Mouse (Mus musculus) thymus, postnatal 10 days (tissue): ENCODE results near the gene Ublcp1.
A peak's percentile ranks its signal among the peaks of the same experiment; 100 is the strongest.

ENCODE experiments used
- DNase-seq, 2 experiments: peaks; one replicate each; pipeline ENCODE4 v3.0.0; 2021; ENCODE audit warnings: low spot score in 2 of 2

Gene Ublcp1

GRCm38 (mm10) chr11:44470432-44471336 lies at the start of gene Ublcp1:
Gene Ublcp1 (minus strand): TSS chr11:44470498.
- peak; percentile 88 to 91 for DNase-seq

GRCm38 (mm10) chr11:44519096-44519949 lies 49.0 kb upstream of the Ublcp1 start:
- DNase-seq: peak; percentile 55 to 57

DNA sequence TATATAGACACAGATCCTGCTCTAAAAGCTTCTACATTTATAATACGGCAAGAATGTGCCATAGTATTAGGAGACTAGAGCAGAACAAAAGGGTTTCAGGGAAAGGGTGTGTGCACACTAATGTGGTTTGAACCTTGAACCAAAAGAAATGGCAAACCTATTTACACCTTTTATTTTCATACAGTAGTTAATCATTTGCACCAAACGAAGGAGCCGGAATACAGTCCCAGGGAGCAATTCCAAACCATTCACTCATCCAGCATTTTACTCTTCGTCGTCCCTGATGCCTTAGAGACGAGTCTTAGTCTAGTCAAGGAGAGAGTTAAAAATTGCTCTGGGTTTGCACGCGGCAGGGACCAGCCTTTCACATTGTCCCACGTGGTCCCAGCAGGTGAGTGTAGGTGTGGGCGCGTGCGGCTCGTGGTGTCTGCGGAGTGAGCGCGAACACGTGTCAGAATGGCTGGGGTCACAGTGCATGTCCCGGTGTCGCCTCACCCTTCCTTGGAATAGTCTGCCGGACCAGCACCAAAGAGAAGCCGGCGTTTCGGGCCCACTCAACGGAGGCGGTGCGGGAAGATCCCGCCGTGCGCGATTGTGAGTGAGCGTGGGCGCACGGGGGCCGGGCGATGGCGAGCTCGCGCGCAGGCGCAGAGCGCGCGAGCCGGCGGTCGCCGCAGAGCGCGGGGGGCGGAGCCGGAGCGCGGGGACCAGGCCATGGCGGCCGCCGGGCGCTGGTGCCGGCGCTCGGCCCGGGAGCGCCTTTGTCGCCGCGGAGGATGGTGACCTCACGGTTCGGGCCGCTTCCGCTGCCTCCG lies 48.2 kb upstream of the Ublcp1 start, which contains the start of gene Rnf145:
Rnf145 (plus strand) TSS at position 684 of the 815 bp plus-strand sequence.
- peak; percentile 69 to 70 for DNase-seq

DNA sequence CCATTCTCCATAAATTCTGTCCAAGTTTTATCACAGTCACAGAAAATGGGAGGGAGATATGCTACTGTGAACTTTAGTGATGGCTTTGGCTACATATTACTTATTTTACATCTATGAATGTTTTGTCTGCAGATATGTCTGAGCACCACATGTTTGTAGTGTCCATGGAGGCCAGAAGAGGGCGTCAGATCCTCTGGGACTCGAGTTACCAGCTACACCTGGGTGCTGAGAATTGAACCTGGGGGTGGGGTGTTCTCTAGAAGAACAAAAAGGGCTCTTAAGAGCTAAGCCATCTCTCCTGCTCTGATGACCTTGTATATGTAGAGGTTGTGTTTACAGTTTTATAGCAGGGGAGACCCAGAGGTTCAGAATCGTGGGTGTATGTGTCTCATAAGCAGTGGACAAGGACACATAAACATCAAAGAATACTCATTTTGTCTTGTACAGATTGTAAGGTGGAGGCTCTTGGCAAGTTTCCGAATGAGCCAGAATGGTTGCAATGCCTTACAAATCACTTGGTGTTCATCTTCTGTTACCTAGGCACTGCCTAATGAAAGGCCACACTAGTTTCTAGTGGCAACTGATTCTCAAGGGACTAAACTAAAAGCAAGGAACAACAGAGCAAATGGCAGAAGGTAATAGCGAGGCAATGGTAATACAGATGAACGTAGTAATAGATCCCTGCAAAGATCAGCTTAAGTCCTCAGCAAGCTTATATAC lies 47.4 kb upstream of the Ublcp1 start:
- no peak for DNase-seq

GRCm38 (mm10) chr11:44516362-44516761 lies 46.1 kb upstream of the Ublcp1 start:
- DNase-seq: no peak

DNA sequence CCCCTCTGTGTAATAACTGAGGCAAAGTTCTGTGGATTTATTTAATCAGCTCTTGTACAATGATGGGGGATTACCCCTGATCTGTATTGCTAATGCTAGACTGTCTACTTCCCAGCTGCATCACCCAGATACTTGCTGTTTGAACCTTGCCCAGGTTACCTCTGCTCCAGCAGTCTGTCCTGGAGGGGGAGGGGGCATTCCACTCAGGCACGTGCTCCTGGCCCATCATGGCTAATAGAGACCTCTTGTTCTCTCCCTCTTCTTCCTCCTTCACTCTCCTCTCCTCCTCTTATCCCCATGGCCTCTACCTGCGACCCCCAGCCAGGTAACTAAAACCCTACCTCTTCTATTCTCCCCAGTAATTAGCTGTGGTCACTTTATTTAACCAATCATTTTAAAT lies 44.4 kb upstream of the Ublcp1 start:
- no peak for DNase-seq

DNA sequence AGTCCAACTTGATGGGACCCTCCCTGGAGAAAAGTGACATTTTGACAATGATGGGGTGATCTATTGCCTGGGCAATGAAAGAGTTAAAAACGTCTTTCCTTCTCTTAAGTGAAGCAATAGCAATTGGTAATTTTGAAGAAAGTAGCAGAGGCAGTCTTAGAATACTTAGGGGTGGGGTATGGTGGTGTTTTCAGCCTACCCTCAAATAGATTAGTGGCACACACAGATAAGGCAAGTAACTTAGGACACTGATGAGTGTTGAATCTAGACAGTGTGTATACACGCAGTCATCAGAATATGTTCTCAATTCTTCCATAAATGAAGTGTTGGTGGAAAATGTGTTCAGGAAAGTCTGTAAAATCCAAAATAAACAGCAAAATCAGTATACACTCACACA lies 42.7 kb upstream of the Ublcp1 start:
- DNase-seq: no peak

DNA sequence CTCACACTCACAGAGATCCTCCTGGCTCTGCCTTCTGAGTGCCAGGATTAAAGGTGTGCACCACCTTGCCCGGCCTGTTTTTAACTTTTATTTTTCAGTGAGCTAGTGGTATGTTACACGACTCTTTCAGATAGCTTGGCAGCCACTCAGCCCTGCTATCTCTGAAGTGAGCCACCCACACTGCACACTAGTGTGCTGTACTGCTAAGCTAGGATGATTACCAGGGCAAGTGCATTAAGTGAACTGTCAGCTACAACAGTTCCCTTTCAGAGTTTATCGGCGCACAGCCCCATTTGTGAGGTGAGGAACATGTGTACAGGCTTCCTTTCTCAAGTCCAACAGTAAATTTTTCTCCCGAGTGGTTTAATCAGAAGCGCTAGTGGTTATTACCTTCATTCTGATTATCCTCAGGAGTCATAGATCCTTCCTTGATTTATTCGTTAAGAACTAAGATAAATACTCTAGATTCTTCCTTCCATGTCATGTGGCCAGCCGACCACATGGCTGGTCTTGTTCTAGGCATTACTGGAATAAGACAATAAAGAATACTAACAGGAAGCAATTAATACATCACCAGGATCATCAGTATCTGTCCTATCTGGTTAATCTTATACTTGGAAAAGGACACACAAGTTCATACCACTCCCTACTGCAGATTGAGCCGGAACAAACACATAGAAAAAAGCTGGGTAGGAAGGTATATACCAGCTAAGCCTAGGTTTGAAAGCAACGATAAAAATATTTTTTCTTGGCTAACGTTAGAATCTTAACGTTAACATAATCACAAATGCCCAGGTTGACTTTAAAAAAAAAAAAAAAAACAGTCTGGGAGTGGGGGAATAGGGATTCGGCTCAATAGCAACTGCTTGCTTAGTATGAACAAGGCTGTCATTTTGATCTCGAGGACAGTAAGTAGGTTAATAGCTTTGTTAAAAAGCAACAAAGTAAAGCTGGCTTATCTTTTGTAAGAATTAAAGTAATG lies 42.0 kb upstream of the Ublcp1 start:
- no peak for DNase-seq

DNA sequence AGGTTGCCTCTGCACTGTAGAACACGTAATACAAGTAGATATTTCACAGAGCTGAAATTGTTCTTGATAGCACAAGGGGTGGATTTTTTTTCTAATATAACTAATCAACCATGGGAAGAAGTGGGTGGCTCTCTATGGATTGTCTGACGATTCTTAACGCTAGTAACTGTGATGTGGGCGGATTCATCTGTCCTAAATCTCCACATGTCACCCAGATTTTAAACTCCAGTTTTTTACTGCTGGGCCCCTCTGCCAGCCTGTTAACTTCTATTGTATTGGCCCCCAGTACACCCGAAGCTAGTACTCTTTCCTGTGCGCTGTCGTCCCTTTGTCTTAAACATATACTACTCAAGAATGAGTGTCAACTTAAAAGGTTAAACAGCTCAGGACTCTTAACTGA lies 40.1 kb upstream of the Ublcp1 start:
- DNase-seq: no peak

DNA sequence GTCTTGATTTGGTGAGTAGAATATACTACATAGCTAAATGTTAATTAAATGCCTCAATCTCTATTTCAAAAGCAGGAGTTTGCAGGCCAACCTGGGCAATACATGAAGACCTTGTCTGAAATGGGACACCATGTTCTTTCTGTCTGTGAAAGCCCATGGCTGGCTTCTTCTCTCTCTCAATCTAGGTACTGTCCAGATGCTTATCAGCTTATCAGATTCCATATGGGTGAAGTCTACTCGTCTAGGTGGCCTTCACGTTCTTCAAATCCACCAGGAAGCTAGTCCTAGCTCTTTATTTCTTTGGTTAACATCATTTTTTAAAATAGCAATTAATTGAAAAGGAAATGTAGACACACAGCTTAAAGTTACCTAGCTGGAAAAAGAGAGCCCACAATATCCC lies 39.6 kb upstream of the Ublcp1 start:
- DNase-seq: no peak

- no peak for DNase-seq
Observed at GRCm38 (mm10) chr11:44508876-44509275, 38.6 kb upstream of the Ublcp1 start.

DNA sequence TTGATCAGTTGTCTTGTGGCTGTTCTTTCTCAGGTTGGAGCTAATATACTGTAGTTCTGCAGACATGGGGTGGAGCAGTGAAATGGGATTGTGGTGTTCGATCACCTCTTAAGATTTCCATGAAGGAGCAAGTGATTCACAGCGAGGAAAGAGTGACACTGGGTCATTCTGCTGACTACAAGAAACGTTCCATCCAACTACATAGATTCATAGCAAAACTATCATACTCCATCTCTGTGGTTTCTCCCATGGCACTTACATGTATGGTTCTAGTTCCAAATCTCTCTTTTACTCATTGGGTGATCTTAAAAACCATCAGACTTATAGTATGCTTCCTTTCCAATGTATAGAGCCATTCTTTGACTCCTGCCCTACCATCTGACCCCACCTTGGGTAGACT lies 34.5 kb upstream of the Ublcp1 start:
- no peak for DNase-seq

DNA sequence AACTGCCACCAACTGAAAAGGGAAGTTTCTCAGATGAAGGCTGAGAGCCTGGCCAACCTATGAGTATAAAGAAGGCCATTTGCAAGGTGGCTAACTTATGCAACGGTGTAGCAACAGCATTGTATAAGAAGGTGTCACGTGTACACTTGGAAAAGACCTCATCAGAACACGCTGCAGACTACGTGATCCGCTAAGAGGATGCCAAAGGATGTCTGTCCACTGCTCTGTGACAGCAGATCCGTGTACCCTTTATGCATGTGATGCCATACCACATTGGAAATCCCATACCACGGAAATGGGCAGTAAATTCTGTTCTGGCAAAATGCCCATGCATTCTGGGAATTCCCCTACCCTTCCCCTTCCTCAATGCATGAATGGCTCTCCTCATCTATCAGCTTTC lies 33.8 kb upstream of the Ublcp1 start:
- no peak for DNase-seq

- DNase-seq: no peak
Observed at GRCm38 (mm10) chr11:44502931-44503330, 32.6 kb upstream of the Ublcp1 start.

GRCm38 (mm10) chr11:44501477-44501876 lies 31.2 kb upstream of the Ublcp1 start:
- no peak for DNase-seq

- no peak for DNase-seq
Observed at GRCm38 (mm10) chr11:44500966-44501365, 30.7 kb upstream of the Ublcp1 start.

- no peak for DNase-seq
Observed at GRCm38 (mm10) chr11:44498412-44499272, 28.3 kb upstream of the Ublcp1 start.

DNA sequence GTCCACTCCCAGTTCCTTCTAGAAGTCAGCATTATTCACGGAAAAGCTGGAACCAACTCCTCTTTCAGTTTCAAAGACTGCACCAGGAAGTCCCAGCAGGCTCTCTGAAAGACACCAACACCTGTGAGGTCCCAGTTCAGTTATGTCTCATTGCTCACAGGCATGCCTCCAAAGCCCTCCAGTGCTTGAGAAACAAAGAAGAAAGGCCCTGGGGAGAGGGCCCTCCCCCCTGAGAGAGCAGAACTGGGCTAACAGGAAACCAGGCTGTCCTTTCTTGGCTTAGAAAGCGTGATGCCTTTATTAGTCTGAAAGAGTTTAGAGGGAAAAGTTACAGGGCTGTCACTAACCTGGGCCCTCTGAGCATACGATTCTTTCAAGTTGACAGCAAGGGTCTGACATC lies 25.9 kb upstream of the Ublcp1 start:
- DNase-seq: peak; percentile 79 to 86
